Mouse (Mus musculus) myocyte (in vitro differentiated cells): ENCODE measurements around the gene Ipmk.

ENCODE experiments used
- CEBPB ChIP-seq: IDR thresholded peaks from 2 replicates; pipeline ENCODE4 v1.6.1; 2011; ENCODE audit warnings: mild to moderate bottlenecking, moderate library complexity; ENCODE audit not compliant: poor library complexity, insufficient read depth, severe bottlenecking
- E2F4 ChIP-seq: IDR thresholded peaks from one replicate; pipeline ENCODE4 v1.6.1; 2011; ENCODE audit warnings: mild to moderate bottlenecking, control low read depth, moderate library complexity; ENCODE audit not compliant: insufficient read depth
- MAX ChIP-seq: IDR thresholded peaks from one replicate; pipeline ENCODE4 v1.6.1; 2011; ENCODE audit warnings: low read depth, mild to moderate bottlenecking, control low read depth
- MYOG ChIP-seq, 3 experiments: IDR thresholded peaks; one replicate each; pipeline ENCODE4 v1.6.1; 2011; ENCODE audit warnings: control low read depth in 2 of 3, low read depth in 2 of 3, mild to moderate bottlenecking in 2 of 3; ENCODE audit not compliant: insufficient read length in 2 of 3, control insufficient read depth in 1 of 3, insufficient read depth in 1 of 3
- POLR2AphosphoS2 ChIP-seq: IDR thresholded peaks from one replicate; pipeline ENCODE4 v1.6.1; 2011; ENCODE audit warnings: low read depth, control low read depth; ENCODE audit not compliant: insufficient read length

- no peak for TF ChIP-seq CEBPB
- no peak for TF ChIP-seq POLR2AphosphoS2
- no peak for TF ChIP-seq E2F4
- TF ChIP-seq MYOG (IDR thresholded peaks at IDR 0.05; ENCODE audit: control insufficient read depth in 1 of 3, insufficient read depth in 1 of 3, insufficient read length in 2 of 3, low read depth in 2 of 3), result no peak
- TF ChIP-seq MAX, result no peak
Measured at GRCm38 (mm10) chr10:71343567-71344265, 3.8 kb upstream of the Ipmk start.
